Mouse (Mus musculus): ENCODE measurements around the gene Lamtor5. TPM values are rescaled to one million over a fixed set of nuclear protein-coding genes. Genes with fewer than 3 reads are reported as not detected.
"Not testable (repeated sequence)": the region's sequence is repeated elsewhere in the genome, so short reads cannot be mapped to it uniquely, and the experiment has no call there.

Gene Lamtor5
- total RNA-seq, 1 experiment from 2014 or later = 35.0 TPM

- no peak for ATAC-seq (replicated peaks; ENCODE audit: low read depth, poor library complexity, severe bottlenecking)
These were observed 16.9 kb upstream of the Lamtor5 start for GRCm38 (mm10) chr3:107261851-107262165.

GRCm38 (mm10) chr3:107266814-107267345, 11.8 kb upstream of the Lamtor5 start:
- ATAC-seq (replicated peaks; ENCODE audit: low read depth, poor library complexity, severe bottlenecking) = no peak

GRCm38 (mm10) chr3:107272433-107272832, 6.2 kb upstream of the Lamtor5 start:
- ATAC-seq (replicated peaks; ENCODE audit: low read depth, poor library complexity, severe bottlenecking) = no peak

GRCm38 (mm10) chr3:107273820-107274219, 4.8 kb upstream of the Lamtor5 start:
- peak; percentile 92 for ATAC-seq (replicated peaks; ENCODE audit: low read depth, poor library complexity, severe bottlenecking)

- no peak for ATAC-seq (replicated peaks; ENCODE audit: low read depth, poor library complexity, severe bottlenecking)
These were observed 3.3 kb upstream of the Lamtor5 start for GRCm38 (mm10) chr3:107275351-107275750.

GRCm38 (mm10) chr3:107275996-107276395, 2.7 kb upstream of the Lamtor5 start:
- no peak for ATAC-seq (replicated peaks; ENCODE audit: low read depth, poor library complexity, severe bottlenecking)

- ATAC-seq (replicated peaks; ENCODE audit: low read depth, poor library complexity, severe bottlenecking) = no peak
These were observed 2.0 kb upstream of the Lamtor5 start for GRCm38 (mm10) chr3:107276626-107277025.

- ATAC-seq (replicated peaks; ENCODE audit: low read depth, poor library complexity, severe bottlenecking) = no peak
These were observed 7.5 kb downstream of the Lamtor5 start for GRCm38 (mm10) chr3:107286123-107286522.

- no peak for ATAC-seq (replicated peaks; ENCODE audit: low read depth, poor library complexity, severe bottlenecking)
These were observed 8.7 kb downstream of the Lamtor5 start for GRCm38 (mm10) chr3:107287346-107287745.

GRCm38 (mm10) chr3:107290764-107291381, 12.2 kb downstream of the Lamtor5 start, which contains the start of gene Slc16a4:
Gene Slc16a4 (plus strand): TSS chr3:107291230.
- peak; percentile 58 for ATAC-seq (replicated peaks; ENCODE audit: low read depth, poor library complexity, severe bottlenecking)

- no peak for ATAC-seq (replicated peaks; ENCODE audit: low read depth, poor library complexity, severe bottlenecking)
These were observed 17.2 kb downstream of the Lamtor5 start for GRCm38 (mm10) chr3:107295672-107296360.

- not testable (repeated sequence) for ATAC-seq (replicated peaks; ENCODE audit: low read depth, poor library complexity, severe bottlenecking)
These were observed 18.3 kb downstream of the Lamtor5 start for GRCm38 (mm10) chr3:107296917-107297316.

GRCm38 (mm10) chr3:107317338-107317737, 38.7 kb downstream of the Lamtor5 start:
- no peak for ATAC-seq (replicated peaks; ENCODE audit: low read depth, poor library complexity, severe bottlenecking)

GRCm38 (mm10) chr3:107321141-107321540, 42.5 kb downstream of the Lamtor5 start:
- ATAC-seq (replicated peaks; ENCODE audit: low read depth, poor library complexity, severe bottlenecking) = no peak

GRCm38 (mm10) chr3:107321776-107322175, 43.1 kb downstream of the Lamtor5 start:
- ATAC-seq (replicated peaks; ENCODE audit: low read depth, poor library complexity, severe bottlenecking) = no peak

GRCm38 (mm10) chr3:107326442-107326841, 47.8 kb downstream of the Lamtor5 start:
- ATAC-seq (replicated peaks; ENCODE audit: low read depth, poor library complexity, severe bottlenecking) = no peak

GRCm38 (mm10) chr3:107330503-107331424, 52.1 kb downstream of the Lamtor5 start:
- ATAC-seq (replicated peaks; ENCODE audit: low read depth, poor library complexity, severe bottlenecking) = no peak

- ATAC-seq (replicated peaks; ENCODE audit: low read depth, poor library complexity, severe bottlenecking) = no peak
These were observed 53.1 kb downstream of the Lamtor5 start for GRCm38 (mm10) chr3:107331746-107332126.

- ATAC-seq (replicated peaks; ENCODE audit: low read depth, poor library complexity, severe bottlenecking) = no peak
These were observed 53.7 kb downstream of the Lamtor5 start for GRCm38 (mm10) chr3:107332127-107332959.

GRCm38 (mm10) chr3:107332960-107333380, 54.3 kb downstream of the Lamtor5 start:
- peak; percentile 80 for ATAC-seq (replicated peaks; ENCODE audit: low read depth, poor library complexity, severe bottlenecking)

Data from common myeloid progenitor, adult 5-6 weeks (primary cell).